Mouse (Mus musculus) hindbrain, postnatal 0 days (tissue): ENCODE data around the gene Wdr35. TPM values are rescaled to one million over a fixed set of nuclear protein-coding genes. Genes with fewer than 3 reads are reported as not detected.
A peak's percentile ranks its signal among the peaks of the same experiment; 100 is the strongest.
"Not testable (repeated sequence)": the region's sequence is repeated elsewhere in the genome, so short reads cannot be mapped to it uniquely, and the experiment has no call there.

ENCODE experiments used
- ATAC-seq: fragments of 200-750 bp; cut with Nextera tagmentation; 2 replicates; pipeline ENCODE4 v1.8.0; 2017; ENCODE audit warnings: mild to moderate bottlenecking, moderate TSS enrichment, moderate library complexity
- DNase-seq: peaks from one replicate; pipeline ENCODE4 v3.0.0-alpha.2; 2015; ENCODE audit warnings: low spot score
- H3K27ac ChIP-seq: fragments of 300-500 bp; sonication (generic); 2 replicates; pipeline ENCODE4 v1.5.1; 2014; ENCODE audit warnings: mild to moderate bottlenecking
- H3K27me3 ChIP-seq: fragments of 300-500 bp; sonication (generic); 2 replicates; pipeline ENCODE4 v1.6.1; 2014; ENCODE audit warnings: low read length, mixed read lengths; ENCODE audit not compliant: insufficient read depth
- H3K36me3 ChIP-seq: fragments of 300-500 bp; sonication (generic); 2 replicates; pipeline ENCODE4 v1.6.1; 2014; ENCODE audit warnings: low read length, mixed read lengths; ENCODE audit not compliant: insufficient read depth
- H3K4me1 ChIP-seq: fragments of 300-500 bp; sonication (generic); 2 replicates; pipeline ENCODE4 v1.6.1; 2014; ENCODE audit warnings: antibody characterized with exemption, low read length, mixed read lengths; ENCODE audit not compliant: insufficient read depth
- H3K4me2 ChIP-seq: fragments of 300-500 bp; sonication (generic); 2 replicates; pipeline ENCODE4 v1.6.1; 2014; ENCODE audit warnings: low read depth, mild to moderate bottlenecking, low read length, moderate library complexity, mixed read lengths
- H3K4me3 ChIP-seq: fragments of 300-500 bp; sonication (generic); 2 replicates; pipeline ENCODE4 v1.5.1; 2014; ENCODE audit warnings: low read length
- H3K9ac ChIP-seq: fragments of 300-500 bp; sonication (generic); replicated peaks from 2 replicates; pipeline ENCODE4 v1.6.1; 2014; ENCODE audit warnings: mild to moderate bottlenecking, low read length, moderate library complexity, mixed read lengths
- H3K9me3 ChIP-seq: fragments of 300-500 bp; sonication (generic); 2 replicates; pipeline ENCODE4 v1.6.1; 2016; ENCODE audit warnings: low read length, mixed read lengths
- CTCF ChIP-seq: IDR thresholded peaks from 2 replicates; pipeline ENCODE4 v1.5.1; 2016; ENCODE audit warnings: antibody characterized with exemption, control low read depth, low read depth
- WGBS: fragments of 180-500 bp; shearing (Covaris S2); extraction: QIAGEN DNeasy Blood & Tissue Kit; methylation state at CpG from one replicate; pipeline ENCODE4 v1.1.7; 2014; 5-methylcytosine and 5-hydroxymethylcytosine counted together
- polyA plus RNA-seq: library from polyadenylated mRNA; unstranded; fragments of >200 nt; fragmentation: Nextera tagmentation; extraction: Ambion mirVana; gene quantifications from 2 replicates; pipeline ENCODE4 v1.2.1, GENCODE M21; 2015
- total RNA-seq: library from RNA; depleted of rRNA; stranded (reverse); fragments of >200 nt; gene quantifications from 2 replicates; pipeline ENCODE4 v1.2.3, GENCODE M21; 2014

Gene Wdr35
- total and polyA plus RNA-seq, 2 experiments from 2014 or later = 13.2 to 20.3 TPM

DNA sequence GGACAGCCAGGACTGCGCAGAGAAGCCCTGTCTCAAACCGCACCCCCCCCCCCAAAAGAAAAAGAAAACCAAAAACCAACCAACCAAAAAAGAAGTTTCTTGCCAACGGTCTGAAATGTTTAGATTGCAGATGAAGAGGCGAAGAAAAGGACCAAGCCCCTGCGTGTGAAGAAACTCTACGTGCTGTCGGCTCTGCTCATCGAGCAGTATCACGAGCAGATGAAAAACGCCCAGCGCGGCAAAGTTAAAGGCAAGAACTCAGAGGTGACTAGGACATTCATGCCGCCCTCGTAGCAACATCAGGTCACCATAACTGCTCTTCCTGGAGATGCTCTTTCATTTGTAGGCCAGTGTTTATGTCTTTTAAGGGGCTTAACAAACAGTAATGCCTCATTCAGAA, 50.4 kb downstream of the Wdr35 start:
- no peak for TF ChIP-seq CTCF
- no peak overlapping the region for H3K9ac ChIP-seq
- H3K4me2 ChIP-seq = no peak overlapping the region
- no peaks in the 10 kb centered on the region for H3K4me1 ChIP-seq
- peaks cover 15% of the 10 kb centered on the region; the same call in 1 of the 2 replicates for H3K36me3 ChIP-seq
- no peak overlapping the region for H3K27ac ChIP-seq
- ATAC-seq (no peak), DNase-seq (no peak)
- H3K9me3 ChIP-seq = no peaks in the 10 kb centered on the region
- H3K27me3 ChIP-seq = no peaks in the 10 kb centered on the region
- WGBS = 95% methylated on average over 14 of the region's 14 CpGs
- H3K4me3 ChIP-seq = no peak overlapping the region

DNA sequence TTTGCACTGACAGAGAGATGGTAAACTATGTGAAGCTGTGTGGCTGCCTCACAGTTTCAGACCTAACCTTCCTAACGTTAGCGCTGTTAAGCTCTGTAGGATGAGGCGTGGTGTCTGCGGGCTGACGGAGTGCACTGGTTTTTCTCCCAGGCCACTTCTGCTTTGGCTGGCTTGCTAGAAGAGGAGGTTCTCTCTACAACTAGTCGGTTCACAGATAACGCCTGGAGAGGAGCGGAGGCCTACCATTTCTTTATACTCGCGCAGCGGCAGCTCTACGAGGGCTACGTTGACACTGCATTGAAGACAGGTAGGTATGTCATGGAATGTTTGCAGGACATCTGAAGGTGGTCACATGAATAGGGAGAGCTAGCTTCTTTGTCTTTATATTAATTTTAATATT, 51.0 kb downstream of the Wdr35 start:
- H3K9ac ChIP-seq = no peak overlapping the region
- no peaks in the 10 kb centered on the region for H3K4me1 ChIP-seq
- ATAC-seq = no peak
- no peak for TF ChIP-seq CTCF
- no peak overlapping the region for H3K4me3 ChIP-seq
- no peaks in the 10 kb centered on the region for H3K27me3 ChIP-seq
- peaks cover 15% of the 10 kb centered on the region; the same call in 1 of the 2 replicates for H3K36me3 ChIP-seq
- H3K9me3 ChIP-seq = no peaks in the 10 kb centered on the region
- 93% methylated on average over 13 of the region's 13 CpGs for WGBS
- no peak for DNase-seq
- no peak overlapping the region for H3K4me2 ChIP-seq
- no peak overlapping the region for H3K27ac ChIP-seq

DNA sequence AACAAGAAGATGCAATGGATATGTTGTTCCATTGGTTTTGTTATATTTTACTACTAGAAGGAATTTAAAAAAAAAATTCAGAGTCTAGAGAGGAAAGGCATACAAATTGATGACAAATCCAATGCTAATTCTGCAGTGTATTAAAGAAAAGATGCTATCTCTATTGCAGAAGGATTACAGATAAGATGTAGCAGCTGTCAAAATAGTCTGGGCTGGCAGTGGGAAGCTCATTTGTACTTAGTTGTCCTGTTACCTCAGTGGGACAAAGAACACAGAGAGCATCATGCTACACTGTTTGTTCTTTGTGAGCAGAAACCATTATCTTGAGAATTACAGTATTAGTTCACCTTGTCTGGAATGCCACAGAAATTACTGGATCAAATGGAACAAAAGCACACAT, 53.2 kb downstream of the Wdr35 start:
- peaks cover 5% of the 10 kb centered on the region; the same call in 1 of the 2 replicates for H3K4me1 ChIP-seq
- no peak overlapping the region for H3K9ac ChIP-seq
- no peak for DNase-seq
- no peak overlapping the region for H3K4me3 ChIP-seq
- H3K4me2 ChIP-seq = no peak overlapping the region
- no peaks in the 10 kb centered on the region for H3K27me3 ChIP-seq
- ATAC-seq = no peak
- no peak overlapping the region for H3K27ac ChIP-seq
- H3K9me3 ChIP-seq = no peaks in the 10 kb centered on the region
- TF ChIP-seq CTCF = no peak
- H3K36me3 ChIP-seq = peaks cover 11% of the 10 kb centered on the region; the same call in 1 of the 2 replicates

DNA sequence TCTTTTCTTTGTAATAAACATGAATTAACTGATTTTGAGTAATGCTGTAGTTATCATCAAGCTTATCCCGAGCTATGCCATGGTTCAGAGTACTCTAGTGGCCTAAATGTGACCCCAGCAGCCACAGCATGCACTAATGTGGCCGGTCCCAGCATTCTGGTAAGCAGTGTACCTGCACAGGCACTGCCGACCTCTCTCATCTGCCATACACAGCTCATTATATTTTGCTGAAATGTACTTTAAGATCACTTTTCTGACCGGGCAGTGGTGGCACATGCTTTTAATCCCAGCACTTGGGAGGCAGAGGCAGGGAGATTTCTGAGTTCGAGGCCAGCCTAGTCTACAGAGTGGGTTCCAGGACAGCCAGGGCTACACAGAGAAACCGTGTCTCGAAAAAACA, 55.1 kb downstream of the Wdr35 start:
- not testable (repeated sequence) for ATAC-seq, H3K27me3 ChIP-seq, H3K27ac ChIP-seq, H3K4me3 ChIP-seq, H3K9ac ChIP-seq, H3K4me1 ChIP-seq, DNase-seq, H3K9me3 ChIP-seq, H3K4me2 ChIP-seq
- WGBS = 92% methylated on average over 7 of the region's 7 CpGs
- H3K36me3 ChIP-seq = peaks cover 11% of the 10 kb centered on the region; the same call in 1 of the 2 replicates

DNA sequence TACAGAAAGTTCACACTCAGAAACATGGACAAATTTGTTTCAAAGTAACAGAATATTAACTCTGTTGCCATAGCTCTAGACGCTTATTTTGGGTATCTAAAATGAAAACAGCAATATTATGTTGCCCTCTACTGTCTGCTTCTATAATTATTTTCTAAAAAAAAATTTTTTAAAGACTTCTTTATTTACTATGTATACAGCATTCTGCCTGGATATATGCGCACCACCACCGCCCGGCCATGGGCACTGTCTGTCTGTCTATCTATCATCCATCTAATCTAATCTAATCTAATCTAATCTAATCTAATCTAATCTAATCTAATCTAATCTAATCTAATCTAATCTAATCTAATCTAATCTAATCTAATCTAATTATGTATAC, 55.8 kb downstream of the Wdr35 start:
- Histone ChIP-seq H3K9me3 (no peaks in the 10 kb centered on the region), H3K27me3 (no peaks in the 10 kb centered on the region), H3K36me3 (peaks cover 8% of the 10 kb centered on the region; the same call in 1 of the 2 replicates), H3K27ac (peak overlapping the region; percentile 98), H3K4me1 (peaks cover 5% of the 10 kb centered on the region; the same call in 1 of the 2 replicates), H3K4me3 (peak overlapping the region; percentile 49), H3K4me2 (peak overlapping the region; percentile 64), H3K9ac (peak overlapping the region; percentile 73; the same call in 1 of the 2 replicates)
- DNase-seq (no peak), ATAC-seq (peak; percentile 35)
- WGBS = 54% methylated on average over 4 of the region's 4 CpGs
- TF ChIP-seq CTCF = peak; percentile 24

DNA sequence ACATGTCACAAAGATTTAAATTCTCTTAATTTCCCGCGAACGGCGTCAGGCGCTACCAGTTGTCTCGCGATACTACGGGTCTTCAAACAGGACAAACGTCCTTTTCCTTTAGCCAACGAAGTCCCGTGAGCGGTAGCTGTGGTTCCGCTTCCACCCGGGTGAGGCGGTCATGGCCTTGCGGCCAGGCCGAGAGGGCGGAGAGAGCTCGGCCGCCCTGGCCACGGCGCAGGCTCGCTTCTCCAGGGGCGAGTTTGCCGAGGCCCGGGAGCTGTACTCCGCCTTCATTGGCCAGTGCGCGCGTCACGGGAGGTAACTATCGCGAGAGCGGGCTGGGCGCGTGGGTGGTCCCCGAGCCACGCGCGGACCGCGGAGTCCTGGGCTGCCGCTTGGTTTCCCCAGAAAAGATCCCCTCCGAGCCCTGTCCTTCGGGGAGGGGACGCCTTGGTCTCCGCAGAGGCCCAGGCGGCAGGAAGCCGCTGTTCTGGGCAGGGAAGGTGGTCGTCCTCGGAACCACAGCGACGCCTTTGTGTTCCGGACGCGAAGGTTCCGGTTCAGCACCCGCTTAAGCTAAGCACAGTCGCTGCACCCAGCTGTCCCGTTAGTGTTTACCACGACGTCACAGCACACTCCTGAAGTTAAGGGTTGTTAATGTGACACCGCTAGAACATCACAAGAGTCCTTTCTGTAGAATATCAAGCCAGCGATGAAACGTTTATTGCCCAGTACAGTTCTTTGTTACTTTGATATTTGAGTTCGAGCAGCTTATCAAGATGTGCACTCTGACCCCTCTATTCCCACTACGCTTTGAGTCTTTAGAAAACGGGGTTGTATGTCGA, 56.4 kb downstream of the Wdr35 start, which contains the start of gene Ttc32:
Gene Ttc32, plus strand, starts transcription at position 110 of the 836 bp plus-strand sequence.
- under 1% methylated on average over 69 of the region's 69 CpGs for WGBS
- DNase-seq = peak; percentile 96
- H3K36me3 ChIP-seq = peaks cover 4% of the 10 kb centered on the region; the same call in 1 of the 2 replicates
- peak within 1 kb of the TSS; percentile 98 for H3K27ac ChIP-seq
- ATAC-seq = peak; percentile 98
- peak within 1 kb of the TSS; percentile 73 for H3K9ac ChIP-seq
- H3K9me3 ChIP-seq = no peaks in the 10 kb centered on the region
- peak; percentile 14; the same call in 1 of the 2 replicates for TF ChIP-seq CTCF
- no peaks in the 10 kb centered on the region for H3K27me3 ChIP-seq
- H3K4me3 ChIP-seq = peak within 1 kb of the TSS; percentile 49
- H3K4me1 ChIP-seq = peaks cover 5% of the 10 kb centered on the region; the same call in 1 of the 2 replicates
- peak within 1 kb of the TSS; percentile 64 for H3K4me2 ChIP-seq

DNA sequence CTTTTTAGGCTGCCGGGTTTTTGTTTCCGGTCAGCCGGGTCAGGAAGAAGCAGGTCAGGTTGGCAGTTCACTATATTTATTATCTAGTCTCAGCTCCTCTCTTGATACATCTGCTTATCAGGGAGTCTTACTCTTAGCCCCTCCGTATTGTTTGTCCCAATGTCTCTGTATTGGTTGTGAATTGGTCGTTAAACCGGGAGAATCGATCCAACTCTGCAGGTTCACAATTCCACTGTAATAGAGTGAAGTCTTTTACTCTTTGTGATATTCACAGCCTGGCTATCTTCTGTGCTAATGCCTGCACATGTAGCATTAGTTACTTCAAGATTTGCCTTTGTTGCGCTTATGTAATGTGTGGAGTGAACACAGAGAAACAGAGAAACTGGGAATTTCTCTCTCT, 57.5 kb downstream of the Wdr35 start:
- DNase-seq = no peak
- Histone ChIP-seq H3K27ac (no peak overlapping the region), H3K4me3 (peak overlapping the region; percentile 49), H3K27me3 (no peaks in the 10 kb centered on the region), H3K9ac (peak overlapping the region; percentile 73), H3K4me2 (peak overlapping the region; percentile 64), H3K36me3 (peaks cover 4% of the 10 kb centered on the region; the same call in 1 of the 2 replicates), H3K9me3 (no peaks in the 10 kb centered on the region), H3K4me1 (peaks cover 5% of the 10 kb centered on the region; the same call in 1 of the 2 replicates)
- WGBS = 73% methylated on average over 8 of the region's 8 CpGs
- TF ChIP-seq CTCF = no peak
- ATAC-seq = no peak
